Mouse (Mus musculus): ENCODE data around the gene Cacna1h. TPM values are rescaled to one million over a fixed set of nuclear protein-coding genes. Genes with fewer than 3 reads are reported as not detected.

Gene Cacna1h
- polyA plus RNA-seq, 1 experiment from 2014 or later: 13.3 TPM

- Histone ChIP-seq H3K27me3 (ENCODE audit: control insufficient read depth, insufficient read depth, low read length) (no peaks in the 10 kb centered on the region), H3K9me3 (ENCODE audit: control insufficient read depth, low read length) (no peaks in the 10 kb centered on the region), H3K4me2 (ENCODE audit: low read depth) (no peak overlapping the region; the same call in 1 of the 2 replicates), H3K36me3 (ENCODE audit: control insufficient read depth, insufficient read depth, low read length) (no peaks in the 10 kb centered on the region), H3K4me1 (ENCODE audit: control insufficient read depth, insufficient read depth, low read length) (peaks cover 42% of the 10 kb centered on the region), H3K9ac (ENCODE audit: low read length) (no peak overlapping the region), H3K27ac (ENCODE audit: low read depth, low read length) (peak overlapping the region; percentile 70; the same call in 1 of the 2 replicates), H3K4me3 (ENCODE audit: low read depth, low read length) (no peak overlapping the region)
- WGBS: 24% methylated on average over 3 of the region's 3 CpGs
- DNase-seq (ENCODE audit: low spot score) (peak; percentile 45), ATAC-seq (ENCODE audit: insufficient read depth, low FRiP score, low TSS enrichment) (no peak)
Observed at GRCm38 (mm10) chr17:25416219-25416618, 17.4 kb downstream of the Cacna1h start.

- H3K4me1 ChIP-seq (ENCODE audit: control insufficient read depth, insufficient read depth, low read length): peaks cover 47% of the 10 kb centered on the region
- 6% methylated on average over 4 of the region's 6 CpGs for WGBS
- H3K9me3 ChIP-seq (ENCODE audit: control insufficient read depth, low read length): no peaks in the 10 kb centered on the region
- H3K4me2 ChIP-seq (ENCODE audit: low read depth): peak overlapping the region; percentile 12; the same call in 1 of the 2 replicates
- peak overlapping the region; percentile 67; the same call in 1 of the 2 replicates for H3K27ac ChIP-seq (ENCODE audit: low read depth, low read length)
- H3K9ac ChIP-seq (ENCODE audit: low read length): no peak overlapping the region
- ATAC-seq (ENCODE audit: insufficient read depth, low FRiP score, low TSS enrichment) (peak; percentile 50), DNase-seq (ENCODE audit: low spot score) (peak; percentile 53)
- H3K27me3 ChIP-seq (ENCODE audit: control insufficient read depth, insufficient read depth, low read length): no peaks in the 10 kb centered on the region
- H3K4me3 ChIP-seq (ENCODE audit: low read depth, low read length): no peak overlapping the region
- no peaks in the 10 kb centered on the region for H3K36me3 ChIP-seq (ENCODE audit: control insufficient read depth, insufficient read depth, low read length)
Observed at GRCm38 (mm10) chr17:25415421-25415913, 18.1 kb downstream of the Cacna1h start.

GRCm38 (mm10) chr17:25414917-25415316, 18.7 kb downstream of the Cacna1h start:
- Histone ChIP-seq H3K4me3 (ENCODE audit: low read depth, low read length) (no peak overlapping the region), H3K4me1 (ENCODE audit: control insufficient read depth, insufficient read depth, low read length) (peaks cover 47% of the 10 kb centered on the region), H3K27me3 (ENCODE audit: control insufficient read depth, insufficient read depth, low read length) (no peaks in the 10 kb centered on the region), H3K4me2 (ENCODE audit: low read depth) (no peak overlapping the region), H3K27ac (ENCODE audit: low read depth, low read length) (peak overlapping the region; percentile 67; the same call in 1 of the 2 replicates), H3K9ac (ENCODE audit: low read length) (no peak overlapping the region), H3K36me3 (ENCODE audit: control insufficient read depth, insufficient read depth, low read length) (no peaks in the 10 kb centered on the region), H3K9me3 (ENCODE audit: control insufficient read depth, low read length) (no peaks in the 10 kb centered on the region)
- DNase-seq (ENCODE audit: low spot score): peak; percentile 37
- 26% methylated on average over 3 of the region's 3 CpGs for WGBS
- no peak for ATAC-seq (ENCODE audit: insufficient read depth, low FRiP score, low TSS enrichment)

- no peak overlapping the region for H3K27ac ChIP-seq (ENCODE audit: low read depth, low read length)
- no peaks in the 10 kb centered on the region for H3K27me3 ChIP-seq (ENCODE audit: control insufficient read depth, insufficient read depth, low read length)
- no peak overlapping the region for H3K4me3 ChIP-seq (ENCODE audit: low read depth, low read length)
- no peak for ATAC-seq (ENCODE audit: insufficient read depth, low FRiP score, low TSS enrichment)
- no peaks in the 10 kb centered on the region for H3K9me3 ChIP-seq (ENCODE audit: control insufficient read depth, low read length)
- no peak for DNase-seq (ENCODE audit: low spot score)
- 79% methylated on average over 4 of the region's 4 CpGs for WGBS
- H3K36me3 ChIP-seq (ENCODE audit: control insufficient read depth, insufficient read depth, low read length): no peaks in the 10 kb centered on the region
- H3K9ac ChIP-seq (ENCODE audit: low read length): no peak overlapping the region
- H3K4me2 ChIP-seq (ENCODE audit: low read depth): no peak overlapping the region
- H3K4me1 ChIP-seq (ENCODE audit: control insufficient read depth, insufficient read depth, low read length): peaks cover 45% of the 10 kb centered on the region
Observed at GRCm38 (mm10) chr17:25414209-25414608, 19.4 kb downstream of the Cacna1h start.

GRCm38 (mm10) chr17:25411251-25411650, 22.3 kb downstream of the Cacna1h start:
- Histone ChIP-seq H3K9ac (ENCODE audit: low read length) (no peak overlapping the region), H3K27ac (ENCODE audit: low read depth, low read length) (no peak overlapping the region), H3K27me3 (ENCODE audit: control insufficient read depth, insufficient read depth, low read length) (no peaks in the 10 kb centered on the region), H3K4me2 (ENCODE audit: low read depth) (no peak overlapping the region), H3K36me3 (ENCODE audit: control insufficient read depth, insufficient read depth, low read length) (no peaks in the 10 kb centered on the region), H3K9me3 (ENCODE audit: control insufficient read depth, low read length) (no peaks in the 10 kb centered on the region), H3K4me1 (ENCODE audit: control insufficient read depth, insufficient read depth, low read length) (peaks cover 40% of the 10 kb centered on the region), H3K4me3 (ENCODE audit: low read depth, low read length) (no peak overlapping the region)
- WGBS: 69% methylated on average over 4 of the region's 4 CpGs
- DNase-seq (ENCODE audit: low spot score): no peak
- ATAC-seq (ENCODE audit: insufficient read depth, low FRiP score, low TSS enrichment): no peak

- WGBS: 67% methylated on average over 7 of the region's 7 CpGs
- Histone ChIP-seq H3K4me1 (ENCODE audit: control insufficient read depth, insufficient read depth, low read length) (peaks cover 40% of the 10 kb centered on the region), H3K9ac (ENCODE audit: low read length) (no peak overlapping the region), H3K9me3 (ENCODE audit: control insufficient read depth, low read length) (no peaks in the 10 kb centered on the region), H3K27ac (ENCODE audit: low read depth, low read length) (no peak overlapping the region), H3K4me2 (ENCODE audit: low read depth) (no peak overlapping the region), H3K4me3 (ENCODE audit: low read depth, low read length) (no peak overlapping the region), H3K27me3 (ENCODE audit: control insufficient read depth, insufficient read depth, low read length) (no peaks in the 10 kb centered on the region), H3K36me3 (ENCODE audit: control insufficient read depth, insufficient read depth, low read length) (no peaks in the 10 kb centered on the region)
- no peak for DNase-seq (ENCODE audit: low spot score)
- no peak for ATAC-seq (ENCODE audit: insufficient read depth, low FRiP score, low TSS enrichment)
Observed at GRCm38 (mm10) chr17:25410786-25411185, 22.8 kb downstream of the Cacna1h start.

GRCm38 (mm10) chr17:25410180-25410579, 23.4 kb downstream of the Cacna1h start:
- Histone ChIP-seq H3K4me2 (ENCODE audit: low read depth) (no peak overlapping the region), H3K4me1 (ENCODE audit: control insufficient read depth, insufficient read depth, low read length) (peaks cover 40% of the 10 kb centered on the region), H3K27ac (ENCODE audit: low read depth, low read length) (no peak overlapping the region), H3K27me3 (ENCODE audit: control insufficient read depth, insufficient read depth, low read length) (no peaks in the 10 kb centered on the region), H3K9me3 (ENCODE audit: control insufficient read depth, low read length) (no peaks in the 10 kb centered on the region), H3K9ac (ENCODE audit: low read length) (no peak overlapping the region), H3K36me3 (ENCODE audit: control insufficient read depth, insufficient read depth, low read length) (no peaks in the 10 kb centered on the region), H3K4me3 (ENCODE audit: low read depth, low read length) (no peak overlapping the region)
- WGBS: 80% methylated on average over 6 of the region's 6 CpGs
- ATAC-seq (ENCODE audit: insufficient read depth, low FRiP score, low TSS enrichment) (no peak), DNase-seq (ENCODE audit: low spot score) (no peak)

- no peak overlapping the region for H3K9ac ChIP-seq (ENCODE audit: low read length)
- no peaks in the 10 kb centered on the region for H3K36me3 ChIP-seq (ENCODE audit: control insufficient read depth, insufficient read depth, low read length)
- no peak overlapping the region for H3K4me2 ChIP-seq (ENCODE audit: low read depth)
- no peak overlapping the region for H3K4me3 ChIP-seq (ENCODE audit: low read depth, low read length)
- no peak overlapping the region for H3K27ac ChIP-seq (ENCODE audit: low read depth, low read length)
- no peaks in the 10 kb centered on the region for H3K9me3 ChIP-seq (ENCODE audit: control insufficient read depth, low read length)
- DNase-seq (ENCODE audit: low spot score): no peak
- ATAC-seq (ENCODE audit: insufficient read depth, low FRiP score, low TSS enrichment): no peak
- H3K4me1 ChIP-seq (ENCODE audit: control insufficient read depth, insufficient read depth, low read length): peaks cover 41% of the 10 kb centered on the region
- 73% methylated on average over 7 of the region's 7 CpGs for WGBS
- no peaks in the 10 kb centered on the region for H3K27me3 ChIP-seq (ENCODE audit: control insufficient read depth, insufficient read depth, low read length)
Observed at GRCm38 (mm10) chr17:25409621-25410020, 24.0 kb downstream of the Cacna1h start.

GRCm38 (mm10) chr17:25408302-25408999, 25.1 kb downstream of the Cacna1h start:
- no peak overlapping the region for H3K4me2 ChIP-seq (ENCODE audit: low read depth)
- no peaks in the 10 kb centered on the region for H3K27me3 ChIP-seq (ENCODE audit: control insufficient read depth, insufficient read depth, low read length)
- WGBS: 82% methylated on average over 7 of the region's 7 CpGs
- no peak overlapping the region for H3K9ac ChIP-seq (ENCODE audit: low read length)
- H3K4me3 ChIP-seq (ENCODE audit: low read depth, low read length): no peak overlapping the region
- H3K36me3 ChIP-seq (ENCODE audit: control insufficient read depth, insufficient read depth, low read length): no peaks in the 10 kb centered on the region
- peaks cover 43% of the 10 kb centered on the region for H3K4me1 ChIP-seq (ENCODE audit: control insufficient read depth, insufficient read depth, low read length)
- H3K27ac ChIP-seq (ENCODE audit: low read depth, low read length): no peak overlapping the region
- DNase-seq (ENCODE audit: low spot score) (no peak), ATAC-seq (ENCODE audit: insufficient read depth, low FRiP score, low TSS enrichment) (no peak)
- no peaks in the 10 kb centered on the region for H3K9me3 ChIP-seq (ENCODE audit: control insufficient read depth, low read length)

All from neural tube, embryonic 11.5 days (tissue).